Mouse (Mus musculus) frontal cortex, postnatal 14 days (tissue): ENCODE results near the gene Gm42372.

Experiments
- DNase-seq, 2 experiments: peaks; one replicate each; pipeline ENCODE4 v3.0.0; 2022; ENCODE audit warnings: low spot score in 2 of 2

Gene Gm42372

DNA sequence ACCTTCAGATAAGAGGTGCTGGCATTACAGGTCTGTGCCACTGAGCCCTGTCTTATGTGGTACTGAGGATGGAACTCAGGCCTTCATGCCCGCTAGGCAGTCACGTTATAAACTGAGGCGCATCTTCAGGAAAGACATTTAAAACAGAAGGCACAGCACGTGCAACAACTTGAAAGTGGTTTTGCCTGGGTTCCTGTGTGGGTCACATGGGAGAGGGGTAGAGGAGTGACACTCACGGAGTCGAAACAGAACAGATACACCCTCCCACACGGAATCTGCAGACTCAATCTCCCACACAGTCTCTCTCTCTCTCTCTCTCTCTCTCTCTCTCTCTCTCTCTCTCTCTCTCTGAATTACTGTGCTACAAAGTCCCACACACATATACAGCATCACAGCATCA, 47.4 kb downstream of the Gm42372 start:
- DNase-seq, result no peak
